Mouse (Mus musculus): ENCODE measurements around the gene Gm43191. TPM values are rescaled to one million over a fixed set of nuclear protein-coding genes. Genes with fewer than 3 reads are reported as not detected.

The Gm43191 gene
- polyA plus RNA-seq, 3 experiments from 2014 or later, result not detected

- ATAC-seq, result no peak
Observed at GRCm38 (mm10) chr3:116620636-116621370, 60.3 kb downstream of the Gm43191 start.

- ATAC-seq, result no peak
Observed at GRCm38 (mm10) chr3:116618855-116619254, 62.2 kb downstream of the Gm43191 start.

- ATAC-seq, result no peak
Observed at GRCm38 (mm10) chr3:116615318-116616068, 65.6 kb downstream of the Gm43191 start.

GRCm38 (mm10) chr3:116614295-116614892 is 66.7 kb downstream of the Gm43191 start, which contains the start of gene Trmt13:
Gene Trmt13 (minus strand): TSS chr3:116614587.
- no peak for ATAC-seq

GRCm38 (mm10) chr3:116604570-116604969 is 76.5 kb downstream of the Gm43191 start:
- ATAC-seq, result no peak

GRCm38 (mm10) chr3:116601781-116602180 is 79.3 kb downstream of the Gm43191 start:
- ATAC-seq, result no peak

GRCm38 (mm10) chr3:116601005-116601404 is 80.1 kb downstream of the Gm43191 start:
- ATAC-seq, result no peak

GRCm38 (mm10) chr3:116599705-116600104 is 81.4 kb downstream of the Gm43191 start:
- no peak for ATAC-seq

- no peak for ATAC-seq
Observed at GRCm38 (mm10) chr3:116595603-116595991, 85.5 kb downstream of the Gm43191 start.

GRCm38 (mm10) chr3:116594728-116595602 is 86.1 kb downstream of the Gm43191 start, which contains the start of gene Sass6:
Gene Sass6 (plus strand): TSS chr3:116594982.
- peak; percentile 92 for ATAC-seq

- peak; percentile 36 for ATAC-seq
Observed at GRCm38 (mm10) chr3:116594076-116594727, 86.9 kb downstream of the Gm43191 start.

Other genes with a start within 250 kb of the Gm43191 start
- gene Rtca, start 173.1 kb downstream of the Gm43191 start, polyA plus RNA-seq (2017; shearing (Covaris generic)), result 10 to 100 TPM; 17.3 to 33.9 (median 19.5) TPM
- 10 to 100 TPM in 2 of 3 experiments, 1 to 10 TPM in 1; 10.0 to 15.1 (median 13.2) TPM for gene Dbt, start 168.2 kb downstream of the Gm43191 start, polyA plus RNA-seq (2017; shearing (Covaris generic))
- gene Lrrc39, start 118.3 kb downstream of the Gm43191 start, polyA plus RNA-seq (2017; shearing (Covaris generic)), result 1 to 10 TPM in 1 of 3 experiments, under 1 TPM in 2; 0.58 to 1.0 (median 0.91) TPM
- 10 to 100 TPM in 2 of 3 experiments, 1 to 10 TPM in 1; 5.7 to 19.1 (median 12.1) TPM for gene Sass6, start 86.3 kb downstream of the Gm43191 start, polyA plus RNA-seq (2017; shearing (Covaris generic))
- gene Trmt13, start 66.7 kb downstream of the Gm43191 start, polyA plus RNA-seq (2017; shearing (Covaris generic)), result 10 to 100 TPM; 26.7 to 41.0 (median 33.8) TPM
- 10 to 100 TPM; 89.9 to 95.2 (median 94.7) TPM for gene Mfsd14a, start 18.6 kb downstream of the Gm43191 start, polyA plus RNA-seq (2017; shearing (Covaris generic))
- 1 to 10 TPM; 6.4 to 8.8 (median 7.6) TPM for gene Slc35a3, start 31.6 kb upstream of the Gm43191 start, polyA plus RNA-seq (2017; shearing (Covaris generic))
- 1 to 10 TPM; 1.8 to 3.1 (median 1.8) TPM for gene Agl, start 126.9 kb upstream of the Gm43191 start, polyA plus RNA-seq (2017; shearing (Covaris generic))
- gene Frrs1, start 178.2 kb upstream of the Gm43191 start, polyA plus RNA-seq (2017; shearing (Covaris generic)), result 10 to 100 TPM; 11.5 to 44.9 (median 39.7) TPM